Mouse (Mus musculus): ENCODE data around the gene Nr5a1. TPM values are rescaled to one million over a fixed set of nuclear protein-coding genes. Genes with fewer than 3 reads are reported as not detected.

Gene Nr5a1
- total RNA-seq, 2 experiments from 2014 or later, result not detected

- no peak for DNase-seq
Measured at GRCm38 (mm10) chr2:38650340-38650739, 64.0 kb downstream of the Nr5a1 start.

GRCm38 (mm10) chr2:38647661-38648060 lies 66.7 kb downstream of the Nr5a1 start:
- DNase-seq, result no peak

GRCm38 (mm10) chr2:38647201-38647606 lies 67.1 kb downstream of the Nr5a1 start:
- DNase-seq, result no peak

GRCm38 (mm10) chr2:38645936-38646335 lies 68.4 kb downstream of the Nr5a1 start:
- DNase-seq, result peak; percentile 52

GRCm38 (mm10) chr2:38643625-38644427 lies 70.5 kb downstream of the Nr5a1 start, which contains the start of gene Psmb7:
Gene Psmb7, minus strand, starts transcription at chr2:38644087.
- DNase-seq, result peak; percentile 84

Other genes with a start within 250 kb of the Nr5a1 start
- 1 to 10 TPM; 6.8 to 7.5 TPM for gene Nek6, start 202.9 kb downstream of the Nr5a1 start, total RNA-seq (2021)
- 100 to 1,000 TPM; 281 to 289 TPM for gene Psmb7, start 70.5 kb downstream of the Nr5a1 start, total RNA-seq (2021)
- gene Nr6a1, start 213.1 kb upstream of the Nr5a1 start, total RNA-seq (2021), result 1 to 10 TPM; 3.0 to 3.7 TPM
- 1 to 10 TPM; 6.3 to 7.5 TPM for gene Olfml2a, start 217.4 kb upstream of the Nr5a1 start, total RNA-seq (2021)